Mouse (Mus musculus): ENCODE measurements around the gene Trpm3.

Trpm3 gene

GRCm38 (mm10) chr19:22303952-22304655, 165.3 kb downstream of the Trpm3 start:
- DNase-seq (ENCODE audit: extremely low spot score, low spot score) = peak; percentile 88

- DNase-seq (ENCODE audit: extremely low spot score, low spot score) = no peak
Measured at GRCm38 (mm10) chr19:22308081-22308480, 169.2 kb downstream of the Trpm3 start.

- no peak for DNase-seq (ENCODE audit: extremely low spot score, low spot score)
Measured at GRCm38 (mm10) chr19:22317306-22317705, 178.5 kb downstream of the Trpm3 start.

DNA sequence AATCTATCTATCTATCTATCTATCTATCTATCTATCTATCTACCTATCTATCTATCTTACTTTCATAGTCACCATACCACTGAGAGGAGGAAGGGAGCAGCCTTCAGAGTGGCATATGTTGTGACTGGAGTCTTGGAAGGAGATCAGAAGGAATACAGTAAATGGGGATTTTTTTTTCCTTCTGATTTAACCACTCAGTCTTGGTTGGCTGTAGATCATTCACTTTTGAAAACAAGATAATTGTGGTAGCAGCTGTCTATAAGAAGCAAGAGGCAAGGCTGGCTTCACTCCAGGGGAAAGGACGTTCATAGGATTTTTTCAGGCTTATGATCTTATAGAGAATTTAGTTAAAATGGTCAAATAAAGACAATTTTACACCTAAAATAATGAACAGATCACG, 188.0 kb downstream of the Trpm3 start:
- DNase-seq (ENCODE audit: extremely low spot score, low spot score) = no peak

- no peak for DNase-seq (ENCODE audit: extremely low spot score, low spot score)
Measured at GRCm38 (mm10) chr19:22327226-22327625, 188.4 kb downstream of the Trpm3 start.

- DNase-seq (ENCODE audit: extremely low spot score, low spot score) = no peak
Measured at GRCm38 (mm10) chr19:22336278-22336677, 197.4 kb downstream of the Trpm3 start.

- peak; percentile 24 for DNase-seq (ENCODE audit: extremely low spot score, low spot score)
Measured at GRCm38 (mm10) chr19:22337468-22337867, 198.6 kb downstream of the Trpm3 start.

DNA sequence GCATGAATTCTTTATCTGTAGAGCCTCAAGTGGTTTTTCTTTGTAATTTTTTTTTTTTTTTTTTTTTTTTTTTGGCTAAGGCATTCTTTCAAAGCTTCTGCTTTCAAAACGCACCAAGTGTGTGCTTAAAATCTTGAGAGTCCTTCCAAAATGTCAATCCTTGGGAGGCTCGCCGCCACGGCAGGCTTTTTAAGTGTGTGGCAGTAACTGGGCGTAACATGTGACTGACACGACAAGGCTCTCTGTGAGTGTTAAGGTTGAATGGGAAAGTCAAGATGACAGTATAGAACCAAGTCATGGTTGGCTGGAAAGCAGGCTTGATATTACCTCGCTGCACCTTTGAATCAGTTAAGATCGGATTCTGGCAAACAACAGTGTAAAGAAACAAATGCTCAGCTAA, 200.1 kb downstream of the Trpm3 start:
- DNase-seq (ENCODE audit: extremely low spot score, low spot score) = no peak

DNA sequence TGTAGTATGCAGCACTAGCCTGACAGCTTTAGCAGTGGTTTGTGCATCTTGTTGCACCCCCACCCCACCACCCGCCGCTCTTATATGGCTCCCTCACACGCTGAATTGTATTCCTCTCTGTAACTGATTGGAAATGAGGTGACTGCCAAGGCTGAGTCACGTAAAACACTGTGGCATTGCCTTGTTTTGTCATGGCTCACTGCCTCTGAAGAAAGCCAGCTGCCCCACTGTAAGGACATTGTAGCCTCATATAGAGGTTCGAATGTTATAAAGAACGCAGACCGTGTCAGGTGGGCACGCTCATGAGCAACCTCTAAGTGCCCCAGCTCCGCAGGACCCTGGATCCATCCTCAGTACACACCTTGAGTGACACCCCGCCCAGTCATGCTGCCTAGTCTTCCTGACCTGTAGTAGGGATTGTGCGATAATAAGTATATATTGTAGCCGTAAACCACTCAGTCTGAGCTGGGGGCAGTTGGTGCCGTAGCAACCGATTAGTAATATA, 215.2 kb downstream of the Trpm3 start:
- DNase-seq (ENCODE audit: extremely low spot score, low spot score) = no peak

DNA sequence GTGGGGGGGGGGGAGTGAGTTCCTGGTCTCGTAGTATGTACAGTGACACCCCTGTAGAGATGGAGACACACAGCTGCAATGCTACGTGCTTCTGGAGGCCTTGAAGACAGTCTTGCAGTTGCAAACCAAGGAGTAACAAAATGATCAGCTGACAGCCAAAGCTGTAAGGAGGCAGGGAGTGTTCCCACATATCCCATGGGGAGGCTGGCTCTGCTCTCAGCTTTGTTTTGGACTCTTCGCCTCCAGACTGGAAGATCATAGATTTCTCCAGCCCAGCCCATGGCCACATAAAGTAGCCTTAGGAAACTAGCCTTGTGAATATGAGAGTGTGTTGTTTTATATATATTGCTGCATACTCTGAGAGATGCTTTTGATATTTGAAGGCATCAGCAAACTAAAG, 248.0 kb downstream of the Trpm3 start:
- no peak for DNase-seq (ENCODE audit: extremely low spot score, low spot score)

- no peak for DNase-seq (ENCODE audit: extremely low spot score, low spot score)
Measured at GRCm38 (mm10) chr19:22394700-22395099, 255.9 kb downstream of the Trpm3 start.

DNA sequence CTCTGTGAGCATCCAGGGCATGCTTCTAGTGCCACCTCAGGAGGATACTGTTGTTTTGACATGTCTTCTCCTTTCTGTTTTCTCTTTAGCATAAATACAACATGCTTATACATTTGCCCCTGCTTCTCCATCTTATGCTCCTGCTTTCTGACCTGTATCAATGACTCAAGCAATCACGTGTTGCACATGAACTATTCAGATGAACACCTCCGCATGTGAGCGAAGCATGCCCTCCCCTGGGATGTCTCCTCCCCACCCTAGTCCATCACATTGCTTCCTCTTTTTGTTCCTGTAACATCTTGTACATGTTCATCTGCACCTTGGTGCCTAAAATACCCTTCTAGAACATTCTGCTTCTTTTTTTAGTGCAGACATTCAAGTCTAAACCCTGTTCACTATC, 265.2 kb downstream of the Trpm3 start:
- no peak for DNase-seq (ENCODE audit: extremely low spot score, low spot score)

DNA sequence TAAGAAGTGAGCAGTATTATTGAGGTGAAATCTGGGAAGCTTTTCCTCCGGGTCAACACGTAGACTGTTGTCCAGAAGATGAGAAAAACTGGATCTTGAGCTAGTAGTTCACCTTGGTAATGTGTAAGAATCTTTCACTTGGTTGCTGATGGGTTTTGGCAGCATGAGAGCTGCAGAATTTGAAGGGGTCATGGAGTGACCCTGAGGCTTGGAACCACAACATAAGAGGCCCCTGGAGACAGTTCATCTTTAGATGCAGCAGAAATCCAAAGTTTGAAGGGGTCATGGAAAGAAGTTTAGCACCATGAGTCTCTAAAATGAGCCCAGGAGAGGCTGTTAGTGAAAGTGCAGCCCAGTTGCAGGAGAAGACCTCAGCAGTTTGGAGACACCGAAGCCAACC, 279.4 kb downstream of the Trpm3 start:
- no peak for DNase-seq (ENCODE audit: extremely low spot score, low spot score)

DNA sequence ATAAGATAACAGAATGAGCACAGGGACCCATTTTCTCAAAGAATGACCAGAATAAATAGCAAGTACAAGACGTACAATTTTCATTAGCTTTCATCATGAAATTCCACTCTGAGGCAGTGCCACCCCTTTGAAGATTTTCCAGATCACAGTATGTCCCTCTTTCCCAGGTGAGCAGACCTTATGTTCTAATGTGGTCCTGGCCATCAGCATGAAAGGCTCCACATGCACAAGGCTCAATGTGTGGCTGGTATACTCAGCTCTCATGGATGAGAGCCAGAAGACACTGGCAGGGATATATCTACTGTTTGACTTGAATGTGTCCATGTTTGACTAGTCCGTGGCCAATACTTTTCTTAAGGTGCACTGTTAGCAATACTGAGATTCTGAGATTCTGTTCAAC, 298.4 kb downstream of the Trpm3 start:
- no peak for DNase-seq (ENCODE audit: extremely low spot score, low spot score)

GRCm38 (mm10) chr19:22447418-22448339, 308.8 kb downstream of the Trpm3 start:
- DNase-seq (ENCODE audit: extremely low spot score, low spot score) = peak; percentile 40

DNA sequence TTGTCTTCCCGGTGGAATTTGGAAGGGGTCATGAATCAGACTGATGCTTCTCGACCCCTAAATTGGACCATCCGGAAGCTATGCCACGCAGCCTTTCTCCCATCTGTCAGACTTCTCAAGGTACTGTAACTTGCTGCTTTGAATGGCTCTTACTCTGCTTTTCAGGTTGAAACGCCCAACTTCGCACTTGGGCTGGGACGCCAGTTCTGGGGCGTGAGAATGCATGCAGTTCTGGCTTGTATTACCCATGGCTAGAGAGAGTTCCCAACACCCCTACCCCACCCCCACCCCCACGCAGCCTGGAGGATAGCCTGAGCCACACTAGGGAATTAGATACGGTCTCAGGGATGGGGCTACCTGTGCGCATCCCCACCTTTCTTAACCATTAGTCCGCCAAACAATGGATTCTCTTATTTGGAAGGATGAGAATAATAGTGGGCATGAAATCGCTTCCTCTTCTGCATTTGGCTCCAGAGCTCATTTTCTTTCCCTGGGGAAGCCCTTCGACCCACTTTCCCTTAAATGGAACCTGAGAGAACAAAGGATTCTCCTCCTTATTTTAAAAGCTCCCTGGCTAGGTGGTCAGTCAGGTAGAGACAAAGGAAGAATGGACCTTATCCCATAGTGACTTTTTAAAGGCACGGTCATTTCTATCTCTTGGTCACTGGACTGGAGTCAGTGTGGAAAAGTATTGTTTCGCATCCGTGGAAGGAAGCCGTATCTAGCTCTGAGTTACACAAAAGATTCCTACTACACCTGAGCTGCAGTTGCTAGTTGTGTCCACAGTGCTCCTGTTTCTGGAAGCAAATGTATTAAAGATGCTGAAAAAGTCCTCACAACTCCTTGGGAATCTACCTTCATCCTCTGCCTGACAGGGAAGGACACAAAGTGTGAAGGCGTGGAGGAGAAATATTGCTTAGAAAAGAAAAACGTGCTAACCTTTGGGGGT, 309.8 kb downstream of the Trpm3 start:
- no peak for DNase-seq (ENCODE audit: extremely low spot score, low spot score)

DNA sequence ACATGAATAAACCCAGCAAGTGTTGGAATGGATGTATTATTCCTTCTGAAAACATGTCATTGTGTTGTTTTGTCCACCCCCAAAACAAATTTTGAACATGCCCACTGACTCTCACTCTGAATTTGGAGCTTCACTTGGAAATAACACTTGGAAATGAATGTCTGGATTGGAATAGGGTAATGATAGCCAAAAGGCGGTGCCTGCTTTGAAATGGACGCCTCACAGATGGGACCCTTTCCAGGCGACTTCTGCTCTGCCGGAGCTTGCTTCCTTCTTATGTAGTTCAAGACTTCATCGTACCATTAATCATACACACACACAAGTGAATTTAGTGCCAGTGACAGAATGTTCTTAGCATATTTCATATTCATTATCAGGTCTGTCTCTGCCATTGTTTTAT, 312.4 kb downstream of the Trpm3 start:
- DNase-seq (ENCODE audit: extremely low spot score, low spot score) = no peak

GRCm38 (mm10) chr19:22456935-22457334, 318.1 kb downstream of the Trpm3 start:
- no peak for DNase-seq (ENCODE audit: extremely low spot score, low spot score)

DNA sequence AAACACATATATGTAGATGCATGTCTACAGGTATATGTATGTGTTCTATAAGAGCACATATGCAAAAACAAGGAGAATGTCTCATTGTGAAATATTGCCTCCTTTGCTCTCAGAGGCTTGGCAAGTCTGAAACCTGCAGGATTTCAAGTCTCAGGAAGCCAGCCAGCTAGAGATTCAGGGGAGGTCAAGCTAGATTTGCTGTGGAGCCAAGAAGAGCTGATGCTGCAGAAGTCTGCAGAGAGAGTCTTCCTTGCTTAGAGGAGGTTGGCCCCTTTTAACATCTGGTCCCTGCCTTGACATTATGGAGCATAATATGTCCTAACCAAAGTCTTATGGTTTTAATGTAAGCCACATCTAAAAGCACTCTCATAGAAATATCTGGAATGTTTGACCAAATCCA, 323.2 kb downstream of the Trpm3 start:
- no peak for DNase-seq (ENCODE audit: extremely low spot score, low spot score)

DNA sequence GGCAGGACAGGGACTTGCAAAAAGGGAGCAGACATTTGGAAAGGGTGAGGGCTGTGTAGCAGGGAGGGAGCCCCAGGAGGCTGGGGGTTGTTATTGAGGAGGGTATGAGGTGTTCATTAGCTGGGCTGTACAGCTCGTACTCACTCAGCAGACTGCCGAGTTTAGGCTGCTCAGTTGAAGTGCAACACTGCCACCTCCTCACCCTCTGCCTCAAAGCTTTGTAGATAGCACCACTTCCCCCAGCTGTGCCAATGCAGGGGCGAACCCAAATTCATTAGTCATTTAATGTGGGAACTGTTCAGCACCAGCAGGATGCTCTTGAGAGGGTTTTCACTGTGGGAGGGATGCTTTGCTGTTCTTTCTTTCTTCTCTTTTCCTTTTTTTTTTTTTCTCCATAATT, 324.7 kb downstream of the Trpm3 start:
- DNase-seq (ENCODE audit: extremely low spot score, low spot score) = no peak

- no peak for DNase-seq (ENCODE audit: extremely low spot score, low spot score)
Measured at GRCm38 (mm10) chr19:22469608-22470007, 330.8 kb downstream of the Trpm3 start.

Measured in neural tube, embryonic 10.5 days (tissue).